Mouse (Mus musculus) bone marrow, adult 2 months (tissue): ENCODE measurements around the gene Ankrd33b.

Experiments used
- CTCF ChIP-seq: fragments of 200-500 bp; IDR thresholded peaks from 2 replicates; pipeline ENCODE4 v1.5.1; 2011; ENCODE audit warnings: low read length, control low read depth; ENCODE audit not compliant: control insufficient read depth, insufficient read depth
- POLR2A ChIP-seq: fragments of 200-500 bp; IDR thresholded peaks from 2 replicates; pipeline ENCODE4 v1.6.1; 2011; ENCODE audit warnings: low read depth, mild to moderate bottlenecking, control low read depth, low read length, borderline replicate concordance; ENCODE audit not compliant: control insufficient read depth

DNA sequence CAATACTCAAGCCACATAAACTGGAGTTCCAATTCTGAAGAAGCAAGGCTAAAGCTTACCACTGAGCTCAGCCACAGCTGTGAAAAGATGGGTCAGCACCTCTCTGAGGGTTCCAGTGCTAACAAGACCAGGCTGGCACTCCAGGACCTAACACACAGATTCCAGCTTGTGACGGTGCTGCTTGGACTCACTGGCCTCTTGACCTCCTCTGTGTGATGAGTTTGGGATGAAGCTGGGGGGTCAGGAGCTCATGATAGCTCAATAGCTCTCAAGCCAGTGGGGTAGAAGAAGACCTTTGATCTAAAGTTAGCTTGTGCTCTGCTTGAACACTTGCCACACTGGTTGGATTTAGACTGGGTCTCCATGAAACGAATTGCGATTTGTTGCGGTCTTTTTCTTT is 60.8 kb downstream of the Ankrd33b start:
- TF ChIP-seq CTCF (no peak), POLR2A (no peak)
